Mouse (Mus musculus): ENCODE data around the gene Naa15. TPM values are rescaled to one million over a fixed set of nuclear protein-coding genes. Genes with fewer than 3 reads are reported as not detected.
A peak's percentile ranks its signal among the peaks of the same experiment; 100 is the strongest.

The Naa15 gene
- polyA plus RNA-seq, 2 experiments = 12.9 to 13.3 TPM

GRCm38 (mm10) chr3:51416073-51416363 lies 1.1 kb downstream of the Naa15 start:
- ATAC-seq (ENCODE audit: insufficient read depth) = peak; percentile 62
- Histone ChIP-seq H3K4me2 (ENCODE audit: low read depth) (peak overlapping the region; percentile 85), H3K27ac (peak overlapping the region; percentile 85), H3K9ac (replicated peaks) (peak overlapping the region; percentile 98), H3K4me1 (replicated peaks; ENCODE audit: control insufficient read depth in 2 of 2, insufficient read depth in 2 of 2, low read length in 1 of 2) (peaks cover 24% of the 10 kb centered on the region in 2 experiments), H3K36me3 (replicated peaks; ENCODE audit: control insufficient read depth, insufficient read depth, low read depth) (no peaks in the 10 kb centered on the region; the same call in 1 of the 2 replicates), H3K4me3 (ENCODE audit: insufficient read depth in 1 of 2, low read depth in 2 of 2, low read length in 2 of 2) (peak overlapping the region; percentile 86 to 98), H3K27me3 (ENCODE audit: control insufficient read depth, insufficient read depth, low read length) (no peaks in the 10 kb centered on the region), H3K9me3 (ENCODE audit: control insufficient read depth, low read length) (no peaks in the 10 kb centered on the region)
- no peak for DNase-seq (ENCODE audit: low read depth in 3 of 3, low spot score in 3 of 3)
- TF ChIP-seq CTCF (IDR thresholded peaks at IDR 0.05; ENCODE audit: low read depth) (0 out of 2 replicates have a peak, but pooled peaks have one; percentile 12), EP300 (IDR thresholded peaks at IDR 0.05; ENCODE audit: low read depth) (no peak)
- under 1% methylated on average over 30 of the region's 30 CpGs for WGBS (ENCODE audit: insufficient replicate concordance)

- H3K27me3 ChIP-seq (ENCODE audit: control insufficient read depth, insufficient read depth, low read length) = no peaks in the 10 kb centered on the region
- peak; percentile 56 for ATAC-seq (ENCODE audit: insufficient read depth)
- no peaks in the 10 kb centered on the region for H3K9me3 ChIP-seq (ENCODE audit: control insufficient read depth, low read length)
- TF ChIP-seq CTCF (IDR thresholded peaks at IDR 0.05; ENCODE audit: low read depth) (no peak), EP300 (IDR thresholded peaks at IDR 0.05; ENCODE audit: low read depth) (no peak)
- peak overlapping the region; percentile 98 for H3K9ac ChIP-seq (replicated peaks)
- H3K4me2 ChIP-seq (ENCODE audit: low read depth) = peak overlapping the region; percentile 85
- H3K27ac ChIP-seq = peak overlapping the region; percentile 85
- DNase-seq (ENCODE audit: low read depth in 3 of 3, low spot score in 3 of 3) = peak in 1 of 3 experiments; percentile 37
- H3K4me1 ChIP-seq (replicated peaks; ENCODE audit: control insufficient read depth in 2 of 2, insufficient read depth in 2 of 2, low read length in 1 of 2) = peaks cover 24 to 26% of the 10 kb centered on the region in 2 experiments
- peak overlapping the region; percentile 86 to 98 for H3K4me3 ChIP-seq (ENCODE audit: insufficient read depth in 1 of 2, low read depth in 2 of 2, low read length in 2 of 2)
- H3K36me3 ChIP-seq (replicated peaks; ENCODE audit: control insufficient read depth, insufficient read depth, low read depth) = no peaks in the 10 kb centered on the region; the same call in 1 of the 2 replicates
- WGBS (ENCODE audit: insufficient replicate concordance) = under 1% methylated on average over 59 of the region's 68 CpGs
Measured at GRCm38 (mm10) chr3:51416364-51417134, 1.6 kb downstream of the Naa15 start.

- Histone ChIP-seq H3K9me3 (ENCODE audit: control insufficient read depth, low read length) (no peaks in the 10 kb centered on the region), H3K4me3 (ENCODE audit: insufficient read depth in 1 of 2, low read depth in 2 of 2, low read length in 2 of 2) (peak overlapping the region; percentile 86 to 98), H3K27ac (peak overlapping the region; percentile 85), H3K4me1 (replicated peaks; ENCODE audit: control insufficient read depth in 2 of 2, insufficient read depth in 2 of 2, low read length in 1 of 2) (peaks cover 24 to 29% of the 10 kb centered on the region in 2 experiments), H3K36me3 (replicated peaks; ENCODE audit: control insufficient read depth, insufficient read depth, low read depth) (no peaks in the 10 kb centered on the region; the same call in 1 of the 2 replicates), H3K9ac (replicated peaks) (peak overlapping the region; percentile 98), H3K4me2 (ENCODE audit: low read depth) (peak overlapping the region; percentile 85), H3K27me3 (ENCODE audit: control insufficient read depth, insufficient read depth, low read length) (no peaks in the 10 kb centered on the region)
- TF ChIP-seq CTCF (IDR thresholded peaks at IDR 0.05; ENCODE audit: low read depth) (no peak), EP300 (IDR thresholded peaks at IDR 0.05; ENCODE audit: low read depth) (no peak)
- ATAC-seq (ENCODE audit: insufficient read depth) = no peak
- 7% methylated on average over 8 of the region's 8 CpGs for WGBS (ENCODE audit: insufficient replicate concordance)
- no peak for DNase-seq (ENCODE audit: low read depth in 3 of 3, low spot score in 3 of 3)
Measured at GRCm38 (mm10) chr3:51417135-51417458, 2.1 kb downstream of the Naa15 start.

GRCm38 (mm10) chr3:51417485-51417884 lies 2.5 kb downstream of the Naa15 start:
- WGBS (ENCODE audit: insufficient replicate concordance) = 46% methylated on average over 2 of the region's 2 CpGs
- Histone ChIP-seq H3K4me2 (ENCODE audit: low read depth) (peak overlapping the region; percentile 85), H3K27ac (peak overlapping the region; percentile 85), H3K9ac (replicated peaks) (peak overlapping the region; percentile 98; the same call in 1 of the 2 replicates), H3K9me3 (ENCODE audit: control insufficient read depth, low read length) (no peaks in the 10 kb centered on the region), H3K4me3 (ENCODE audit: insufficient read depth in 1 of 2, low read depth in 2 of 2, low read length in 2 of 2) (peak overlapping the region; percentile 86 to 98; a peak in 3 of 4 replicates), H3K4me1 (replicated peaks; ENCODE audit: control insufficient read depth in 2 of 2, insufficient read depth in 2 of 2, low read length in 1 of 2) (peaks cover 24 to 29% of the 10 kb centered on the region in 2 experiments), H3K36me3 (replicated peaks; ENCODE audit: control insufficient read depth, insufficient read depth, low read depth) (no peaks in the 10 kb centered on the region; the same call in 1 of the 2 replicates), H3K27me3 (ENCODE audit: control insufficient read depth, insufficient read depth, low read length) (no peaks in the 10 kb centered on the region)
- ATAC-seq (ENCODE audit: insufficient read depth) (no peak), DNase-seq (ENCODE audit: low read depth in 3 of 3, low spot score in 3 of 3) (no peak)
- TF ChIP-seq EP300 (IDR thresholded peaks at IDR 0.05; ENCODE audit: low read depth) = no peak
- TF ChIP-seq CTCF (IDR thresholded peaks at IDR 0.05; ENCODE audit: low read depth) = no peak

GRCm38 (mm10) chr3:51417966-51418365 lies 3.0 kb downstream of the Naa15 start:
- peak overlapping the region; percentile 85 for H3K4me2 ChIP-seq (ENCODE audit: low read depth)

More at GRCm38 (mm10) chr3:51417966-51418365, 3.0 kb downstream of the Naa15 start:
- 55% methylated on average over 2 of the region's 2 CpGs for WGBS (ENCODE audit: insufficient replicate concordance)
- TF ChIP-seq CTCF (IDR thresholded peaks at IDR 0.05; ENCODE audit: low read depth) = no peak
- Histone ChIP-seq H3K9me3 (ENCODE audit: control insufficient read depth, low read length) (no peaks in the 10 kb centered on the region), H3K36me3 (replicated peaks; ENCODE audit: control insufficient read depth, insufficient read depth, low read depth) (no peaks in the 10 kb centered on the region; the same call in 1 of the 2 replicates), H3K27me3 (ENCODE audit: control insufficient read depth, insufficient read depth, low read length) (no peaks in the 10 kb centered on the region), H3K4me1 (replicated peaks; ENCODE audit: control insufficient read depth in 2 of 2, insufficient read depth in 2 of 2, low read length in 1 of 2) (peaks cover 23 to 29% of the 10 kb centered on the region in 2 experiments), H3K4me3 (ENCODE audit: insufficient read depth in 1 of 2, low read depth in 2 of 2, low read length in 2 of 2) (peak overlapping the region in 1 of 2 experiments; percentile 86; a peak in 2 of 4 replicates), H3K9ac (replicated peaks) (no peak overlapping the region; the same call in 1 of the 2 replicates), H3K27ac (no peak overlapping the region)
- ATAC-seq (ENCODE audit: insufficient read depth) (no peak), DNase-seq (ENCODE audit: low read depth in 3 of 3, low spot score in 3 of 3) (no peak)

Measured in liver, embryonic 14.5 days (tissue).